Mouse (Mus musculus) forebrain, embryonic 16.5 days (tissue): ENCODE results near the gene Tnxb. TPM values are rescaled to one million over a fixed set of nuclear protein-coding genes. Genes with fewer than 3 reads are reported as not detected.

Source experiments
- ATAC-seq: fragments of 200-750 bp; cut with Nextera tagmentation; 2 replicates; pipeline ENCODE4 v1.8.0; 2017; ENCODE audit warnings: mild to moderate bottlenecking, moderate library complexity
- H3K27ac ChIP-seq: fragments of 300-500 bp; sonication (generic); 2 replicates; pipeline ENCODE4 v1.5.1; 2014; ENCODE audit warnings: low read length, control low read depth
- H3K27me3 ChIP-seq: fragments of 300-500 bp; sonication (generic); replicated peaks from 2 replicates; pipeline ENCODE4 v1.6.1; 2014; ENCODE audit warnings: low read length; ENCODE audit not compliant: control insufficient read depth, insufficient read depth
- H3K36me3 ChIP-seq: fragments of 300-500 bp; sonication (generic); 2 replicates; pipeline ENCODE4 v1.6.1; 2014; ENCODE audit not compliant: control insufficient read depth, insufficient read depth
- H3K4me1 ChIP-seq: fragments of 300-500 bp; sonication (generic); replicated peaks from 2 replicates; pipeline ENCODE4 v1.6.1; 2014; ENCODE audit warnings: low read length; ENCODE audit not compliant: control insufficient read depth, insufficient read depth
- H3K4me2 ChIP-seq: fragments of 300-500 bp; sonication (generic); 2 replicates; pipeline ENCODE4 v1.6.1; 2014; ENCODE audit warnings: mild to moderate bottlenecking, low read length, control low read depth
- H3K4me3 ChIP-seq: fragments of 300-500 bp; sonication (generic); replicated peaks from 2 replicates; pipeline ENCODE4 v1.5.1; 2014; ENCODE audit warnings: mild to moderate bottlenecking, low read length, control low read depth
- H3K9ac ChIP-seq: fragments of 300-500 bp; sonication (generic); replicated peaks from 2 replicates; pipeline ENCODE4 v1.6.1; 2014; ENCODE audit warnings: low read depth, low read length, control low read depth
- H3K9me3 ChIP-seq: fragments of 300-500 bp; sonication (generic); 2 replicates; pipeline ENCODE4 v1.6.1; 2016; ENCODE audit warnings: low read length; ENCODE audit not compliant: control insufficient read depth
- whole genome bisulfite sequencing: fragments of 180-500 bp; shearing (Covaris S2); extraction: QIAGEN DNeasy Blood & Tissue Kit; methylation state at CpG from one replicate; pipeline ENCODE4 v1.1.7; 2014; 5-methylcytosine and 5-hydroxymethylcytosine counted together
- polyA plus RNA-seq: library from polyadenylated mRNA; unstranded; fragments of >200 nt; fragmentation: Nextera tagmentation; extraction: Ambion mirVana; gene quantifications from 2 replicates; pipeline ENCODE4 v1.2.1, GENCODE M21; 2015

Tnxb gene
- polyA plus RNA-seq, 1 experiment from 2014 or later, result 0.08 TPM

DNA sequence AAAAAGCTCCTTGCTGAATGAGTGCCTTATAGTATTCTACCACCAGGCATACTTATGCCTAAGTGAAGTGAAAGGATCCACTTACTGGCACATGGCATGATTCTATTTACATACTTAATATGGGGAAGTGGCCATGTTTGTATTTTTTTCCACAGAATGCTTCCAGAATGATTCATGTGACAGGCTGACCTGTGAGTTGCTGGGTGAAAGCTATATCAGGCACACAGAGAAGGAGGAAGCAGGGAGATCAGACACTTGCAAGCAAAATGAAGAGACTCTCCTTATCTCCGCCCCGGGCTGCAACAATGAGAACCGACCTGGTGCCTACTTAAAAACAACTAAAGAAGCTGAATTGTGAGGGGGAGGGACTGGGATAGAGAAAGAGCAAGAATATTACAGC, 91.1 kb downstream of the Tnxb start:
- 81% methylated on average over 3 of the region's 3 CpGs for WGBS
- H3K9me3 ChIP-seq, result no peaks in the 10 kb centered on the region
- ATAC-seq, result no peak
- no peaks in the 10 kb centered on the region for H3K27me3 ChIP-seq
- H3K4me1 ChIP-seq, result no peaks in the 10 kb centered on the region
- no peak overlapping the region for H3K9ac ChIP-seq
- H3K4me2 ChIP-seq, result no peak overlapping the region
- no peak overlapping the region for H3K27ac ChIP-seq
- no peak overlapping the region for H3K4me3 ChIP-seq
- H3K36me3 ChIP-seq, result no peaks in the 10 kb centered on the region

Other genes starting within 250 kb of the Tnxb start
- gene Btnl4, start 193.2 kb upstream of the Tnxb start, polyA plus RNA-seq, result not detected in 2 replicates
- not detected in 2 replicates for gene Btnl6, start 153.2 kb upstream of the Tnxb start, polyA plus RNA-seq
- gene Notch4, start 106.3 kb upstream of the Tnxb start, polyA plus RNA-seq, result 4.1 and 5.6 TPM in 2 replicates
- 2.8 and 3.0 TPM in 2 replicates for gene Gpsm3, start 80.7 kb upstream of the Tnxb start, polyA plus RNA-seq
- gene Pbx2, start 79.3 kb upstream of the Tnxb start, polyA plus RNA-seq, result 5.3 and 7.6 TPM in 2 replicates
- 1.5 and 1.6 TPM in 2 replicates for gene Ager, start 72.7 kb upstream of the Tnxb start, polyA plus RNA-seq
- gene Rnf5, start 66.8 kb upstream of the Tnxb start, polyA plus RNA-seq, result 292 and 328 TPM in 2 replicates
- 93.7 and 104 TPM in 2 replicates for gene Agpat1, start 66.3 kb upstream of the Tnxb start, polyA plus RNA-seq
- 7.0 and 7.5 TPM in 2 replicates for gene Egfl8, start 54.6 kb upstream of the Tnxb start, polyA plus RNA-seq
- gene Ppt2, start 42.0 kb upstream of the Tnxb start, polyA plus RNA-seq, result 16.2 and 17.7 TPM in 2 replicates
- gene Prrt1, start 41.0 kb upstream of the Tnxb start, polyA plus RNA-seq, result 5.0 and 10.4 TPM in 2 replicates
- gene Fkbpl, start 25.8 kb upstream of the Tnxb start, polyA plus RNA-seq, result 14.6 and 16.7 TPM in 2 replicates
- gene Atf6b, start 23.4 kb upstream of the Tnxb start, polyA plus RNA-seq, result 111 and 119 TPM in 2 replicates
- gene C4b, start 73.3 kb downstream of the Tnxb start, polyA plus RNA-seq, result 0.16 TPM in 1 of 2 replicates, not detected in the other
- not detected in 2 replicates for gene Cyp21a1, start 134.0 kb downstream of the Tnxb start, polyA plus RNA-seq
- 33.4 and 50.4 TPM in 2 replicates for gene Stk19, start 166.4 kb downstream of the Tnxb start, polyA plus RNA-seq
- gene Dxo, start 166.5 kb downstream of the Tnxb start, polyA plus RNA-seq, result 64.8 and 75.6 TPM in 2 replicates
- gene Skiv2l, start 179.7 kb downstream of the Tnxb start, polyA plus RNA-seq, result 65.6 and 67.5 TPM in 2 replicates
- 87.5 and 97.7 TPM in 2 replicates for gene Nelfe, start 179.9 kb downstream of the Tnxb start, polyA plus RNA-seq
- 1.1 and 1.3 TPM in 2 replicates for gene Cfb, start 192.0 kb downstream of the Tnxb start, polyA plus RNA-seq
- 7.1 and 8.0 TPM in 2 replicates for gene Zbtb12, start 208.9 kb downstream of the Tnxb start, polyA plus RNA-seq
- gene Gm20547, start 211.5 kb downstream of the Tnxb start, polyA plus RNA-seq, result 0.29 TPM in 1 of 2 replicates, not detected in the other
- gene C2, start 227.7 kb downstream of the Tnxb start, polyA plus RNA-seq, result 1.6 and 1.7 TPM in 2 replicates
- gene Ehmt2, start 227.9 kb downstream of the Tnxb start, polyA plus RNA-seq, result 107 and 121 TPM in 2 replicates
- gene Slc44a4, start 243.9 kb downstream of the Tnxb start, polyA plus RNA-seq, result 0.09 TPM in 1 of 2 replicates, not detected in the other